8 mouse cellular contexts compared by ENCODE assay signal in genomic region chr10:99461446-99461966, GRCm38 (mm10).
A peak's percentile ranks its signal among the peaks of the same experiment; 100 is the strongest.
DNase-seq lines count a peak whose midpoint lies in the region; ATAC-seq and TF ChIP-seq lines count a peak whose summit lies in the region.

No protein-coding gene starts in this region.

- H3K4me2 ChIP-seq in hindbrain, embryonic 12.5 days (replicated peaks), result peak overlapping the region; percentile 64
- H3K4me2 ChIP-seq in limb, embryonic 15.5 days, result peak overlapping the region; percentile 56
- peak overlapping the region; percentile 66 for H3K4me2 ChIP-seq in midbrain, embryonic 13.5 days (replicated peaks)

- H3K9ac ChIP-seq in hindbrain, embryonic 12.5 days, result peak overlapping the region; percentile 43
- no peak overlapping the region for H3K9ac ChIP-seq in limb, embryonic 15.5 days
- peak overlapping the region; percentile 45 for H3K9ac ChIP-seq in midbrain, embryonic 13.5 days (replicated peaks)

- no peaks in the 10 kb centered on the region for H3K36me3 ChIP-seq in E14TG2a.4 (ENCODE audit: insufficient read depth, low read length)
- no peaks in the 10 kb centered on the region for H3K36me3 ChIP-seq in forebrain, embryonic 10.5 days (replicated peaks)
- H3K36me3 ChIP-seq in hindbrain, embryonic 12.5 days, result no peaks in the 10 kb centered on the region
- no peaks in the 10 kb centered on the region for H3K36me3 ChIP-seq in limb, embryonic 15.5 days
- H3K36me3 ChIP-seq in midbrain, embryonic 13.5 days, result no peaks in the 10 kb centered on the region

- H3K4me1 ChIP-seq in E14TG2a.4 (replicated peaks; ENCODE audit: low read depth, low read length), result peaks cover 40% of the 10 kb centered on the region
- peaks cover 31% of the 10 kb centered on the region for H3K4me1 ChIP-seq in forebrain, embryonic 10.5 days
- peaks cover 12% of the 10 kb centered on the region for H3K4me1 ChIP-seq in hindbrain, embryonic 12.5 days
- 0 out of 2 replicates have a peak, but pooled peaks cover 8% of the 10 kb centered on the region for H3K4me1 ChIP-seq in limb, embryonic 15.5 days
- peaks cover 12% of the 10 kb centered on the region for H3K4me1 ChIP-seq in midbrain, embryonic 13.5 days (replicated peaks)

- WGBS in forebrain, embryonic 10.5 days, result 2% methylated on average over 13 of the region's 13 CpGs
- 2% methylated on average over 13 of the region's 13 CpGs for WGBS in hindbrain, embryonic 12.5 days
- WGBS in limb, embryonic 15.5 days, result 5% methylated on average over 13 of the region's 13 CpGs
- WGBS in midbrain, embryonic 13.5 days, result 3% methylated on average over 13 of the region's 13 CpGs

- H3K27ac ChIP-seq in forebrain, embryonic 10.5 days, result peak overlapping the region; percentile 84
- H3K27ac ChIP-seq in hindbrain, embryonic 12.5 days, result peak overlapping the region; percentile 12; the same call in 1 of the 2 replicates
- H3K27ac ChIP-seq in limb, embryonic 15.5 days, result peak overlapping the region; percentile 61; the same call in 1 of the 2 replicates
- H3K27ac ChIP-seq in midbrain, embryonic 13.5 days, result no peak overlapping the region

- H3K27me3 ChIP-seq in E14TG2a.4 (ENCODE audit: insufficient read depth, low read length), result no peaks in the 10 kb centered on the region
- peaks cover 5% of the 10 kb centered on the region for H3K27me3 ChIP-seq in forebrain, embryonic 10.5 days (ENCODE audit: poor library complexity, severe bottlenecking)
- H3K27me3 ChIP-seq in hindbrain, embryonic 12.5 days, result no peaks in the 10 kb centered on the region
- H3K27me3 ChIP-seq in limb, embryonic 15.5 days, result 0 out of 2 replicates have a peak, but pooled peaks cover 8% of the 10 kb centered on the region
- no peaks in the 10 kb centered on the region for H3K27me3 ChIP-seq in midbrain, embryonic 13.5 days

- DNase-seq in embryo, embryonic 10 days (ENCODE audit: low spot score), result peak; percentile 47
- no peak for DNase-seq in embryo, embryonic 9.5 days (ENCODE audit: extremely low spot score)
- no peak for DNase-seq in forebrain, embryonic 10.5 days (ENCODE audit: extremely low spot score, low spot score)

- peak; percentile 44; the same call in 1 of the 2 replicates for ATAC-seq in hindbrain, embryonic 12.5 days (ENCODE audit: low FRiP score)
- ATAC-seq in limb, embryonic 15.5 days (ENCODE audit: insufficient number of reproducible peaks, low FRiP score, low TSS enrichment, low read depth), result no peak
- ATAC-seq in midbrain, embryonic 13.5 days, result peak; percentile 53; the same call in 1 of the 2 replicates
- ATAC-seq in inflammation-experienced regulatory T-cells, adult 6 months, result no peak

- H3K9me3 ChIP-seq in E14TG2a.4 (ENCODE audit: low read length), result peaks cover 6% of the 10 kb centered on the region
- no peaks in the 10 kb centered on the region for H3K9me3 ChIP-seq in forebrain, embryonic 10.5 days
- H3K9me3 ChIP-seq in hindbrain, embryonic 12.5 days (replicated peaks), result no peaks in the 10 kb centered on the region
- H3K9me3 ChIP-seq in limb, embryonic 15.5 days, result no peaks in the 10 kb centered on the region
- no peaks in the 10 kb centered on the region for H3K9me3 ChIP-seq in midbrain, embryonic 13.5 days

- no peak for TF ChIP-seq CTCF in E14TG2a.4 (conservative IDR thresholded peaks at IDR 0.05; ENCODE audit: low read length)

- H3K4me3 ChIP-seq in E14TG2a.4 (replicated peaks; ENCODE audit: low read length), result peak overlapping the region; percentile 51
- H3K4me3 ChIP-seq in forebrain, embryonic 10.5 days, result peak overlapping the region; percentile 44
- H3K4me3 ChIP-seq in hindbrain, embryonic 12.5 days, result peak overlapping the region; percentile 34
- peak overlapping the region; percentile 32 for H3K4me3 ChIP-seq in limb, embryonic 15.5 days
- H3K4me3 ChIP-seq in midbrain, embryonic 13.5 days (replicated peaks), result peak overlapping the region; percentile 39

Comparison
In these comparisons a context has a peak if more than half of its experiments do, and no peak if none do; other contexts are left out.
1. ATAC-seq: peak in hindbrain, embryonic 12.5 days (single experiment) and midbrain, embryonic 13.5 days (single experiment); none in limb, embryonic 15.5 days (single experiment) and inflammation-experienced regulatory T-cells, adult 6 months (single experiment).
2. Peak in every context shown above with its lines, with median percentiles within 50 percentile points of each other: H3K4me3 ChIP-seq and H3K4me2 ChIP-seq.